In the genomic region with DNA sequence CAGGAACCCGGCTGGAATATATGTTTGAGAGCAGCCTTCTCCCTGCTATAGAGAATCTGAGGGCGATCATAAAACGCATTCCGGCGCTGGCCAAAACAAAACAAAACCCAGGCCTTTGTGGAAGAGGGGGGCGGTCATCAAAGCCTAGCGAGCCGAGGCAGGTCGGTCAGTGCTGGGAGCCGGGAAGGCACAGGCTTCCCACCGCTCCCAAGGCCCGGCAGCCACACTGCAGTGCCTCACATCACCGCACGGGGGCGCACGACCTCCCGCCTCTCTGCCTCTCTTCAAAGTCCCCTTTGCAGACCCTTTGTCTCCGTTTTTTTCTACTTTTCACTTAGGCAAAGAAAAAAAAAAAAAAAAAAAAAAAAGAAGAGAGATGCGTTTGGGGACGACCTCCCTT, we compare ENCODE assay signal across 8 mouse cellular contexts. TPM values are rescaled to one million over a fixed set of nuclear protein-coding genes. Genes with fewer than 3 reads are reported as not detected.
DNase-seq lines count a peak whose midpoint lies in the region; ATAC-seq and TF ChIP-seq lines count a peak whose summit lies in the region.

No protein-coding gene starts in this region.

- no peak for TF ChIP-seq POLR2A in testis, adult 2 months (IDR thresholded peaks at IDR 0.05; ENCODE audit: control insufficient read depth, low read depth, low read length)

- H3K4me1 ChIP-seq in intestine, embryonic 16.5 days (ENCODE audit: control insufficient read depth, insufficient read depth, low read length) = no peaks in the 10 kb centered on the region
- H3K4me1 ChIP-seq in limb, embryonic 12.5 days (replicated peaks) = peaks cover 14% of the 10 kb centered on the region; the same call in 1 of the 2 replicates
- H3K4me1 ChIP-seq in midbrain, embryonic 15.5 days = peaks cover 6% of the 10 kb centered on the region; the same call in 1 of the 2 replicates
- H3K4me1 ChIP-seq in testis, adult 2 months (ENCODE audit: control insufficient read depth, insufficient read depth, low read length) = peaks cover 2% of the 10 kb centered on the region; the same call in 1 of the 2 replicates

- H3K4me3 ChIP-seq in intestine, embryonic 16.5 days (ENCODE audit: low read length) = no peak overlapping the region
- peak overlapping the region; percentile 21; the same call in 1 of the 2 replicates for H3K4me3 ChIP-seq in limb, embryonic 12.5 days (replicated peaks)
- H3K4me3 ChIP-seq in midbrain, embryonic 15.5 days = no peak overlapping the region
- H3K4me3 ChIP-seq in testis, adult 2 months (ENCODE audit: control insufficient read depth, low read depth, low read length) = peak overlapping the region; percentile 21; the same call in 1 of the 2 replicates

- H3K4me2 ChIP-seq in intestine, embryonic 16.5 days (ENCODE audit: low read depth, low read length) = 0 out of 2 replicates have a peak overlapping the region, but pooled peaks have one; percentile 20
- H3K4me2 ChIP-seq in limb, embryonic 12.5 days = peak overlapping the region; percentile 55
- peak overlapping the region; percentile 37 for H3K4me2 ChIP-seq in midbrain, embryonic 15.5 days

- H3K36me3 ChIP-seq in intestine, embryonic 16.5 days (ENCODE audit: control insufficient read depth, insufficient read depth, low read length) = no peaks in the 10 kb centered on the region
- no peaks in the 10 kb centered on the region for H3K36me3 ChIP-seq in limb, embryonic 12.5 days
- H3K36me3 ChIP-seq in midbrain, embryonic 15.5 days (replicated peaks) = no peaks in the 10 kb centered on the region
- H3K36me3 ChIP-seq in testis, adult 2 months (ENCODE audit: control insufficient read depth, insufficient read depth, low read length) = no peaks in the 10 kb centered on the region

- H3K27me3 ChIP-seq in intestine, embryonic 16.5 days (replicated peaks; ENCODE audit: control insufficient read depth, insufficient read depth, low read length) = no peaks in the 10 kb centered on the region
- peaks cover 6% of the 10 kb centered on the region for H3K27me3 ChIP-seq in limb, embryonic 12.5 days
- peaks cover 14% of the 10 kb centered on the region for H3K27me3 ChIP-seq in midbrain, embryonic 15.5 days (replicated peaks)
- H3K27me3 ChIP-seq in testis, adult 2 months (ENCODE audit: control insufficient read depth, insufficient read depth, low read length) = no peaks in the 10 kb centered on the region

- no peak overlapping the region for H3K27ac ChIP-seq in intestine, embryonic 16.5 days (ENCODE audit: low read length)
- peak overlapping the region; percentile 41; the same call in 1 of the 2 replicates for H3K27ac ChIP-seq in limb, embryonic 12.5 days
- H3K27ac ChIP-seq in midbrain, embryonic 15.5 days = no peak overlapping the region
- no peak overlapping the region for H3K27ac ChIP-seq in testis, adult 2 months (ENCODE audit: control insufficient read depth, insufficient read depth, low read depth, low read length)

- TF ChIP-seq CTCF in testis, adult 2 months (IDR thresholded peaks at IDR 0.05; ENCODE audit: control insufficient read depth, insufficient read depth, insufficient replicate concordance, low read depth, low read length) = peak; percentile 98

- H3K9ac ChIP-seq in intestine, embryonic 16.5 days (ENCODE audit: low read depth, low read length) = peak overlapping the region; percentile 12; the same call in 1 of the 2 replicates
- 0 out of 2 replicates have a peak overlapping the region, but pooled peaks have one; percentile 27 for H3K9ac ChIP-seq in limb, embryonic 12.5 days (replicated peaks)
- H3K9ac ChIP-seq in midbrain, embryonic 15.5 days = 0 out of 2 replicates have a peak overlapping the region, but pooled peaks have one; percentile 18

- ATAC-seq in cerebellum, adult (ENCODE audit: insufficient number of reproducible peaks, low FRiP score, low TSS enrichment) = no peak
- ATAC-seq in frontal cortex, adult (ENCODE audit: low TSS enrichment) = 0 out of 2 replicates have a peak, but pooled peaks have one; percentile 32
- ATAC-seq in intestine, embryonic 16.5 days = peak; percentile 25; the same call in 1 of the 2 replicates
- 0 out of 2 replicates have a peak, but pooled peaks have one; percentile 33 for ATAC-seq in limb, embryonic 12.5 days (ENCODE audit: insufficient number of reproducible peaks, insufficient read depth, low FRiP score, low TSS enrichment, low read depth)
- 0 out of 2 replicates have a peak, but pooled peaks have one; percentile 48 for ATAC-seq in midbrain, embryonic 15.5 days (replicated peaks)

- DNase-seq in cerebellum, adult 11 months = peak; percentile 30
- peak; percentile 88 to 90 for DNase-seq in cerebellum, postnatal 10 days

- 3% methylated on average over 20 of the region's 20 CpGs for WGBS in intestine, embryonic 16.5 days
- WGBS in limb, embryonic 12.5 days = under 1% methylated on average over 20 of the region's 20 CpGs
- under 1% methylated on average over 20 of the region's 20 CpGs for WGBS in midbrain, embryonic 15.5 days

- no peaks in the 10 kb centered on the region for H3K9me3 ChIP-seq in intestine, embryonic 16.5 days (ENCODE audit: control insufficient read depth, low read length)
- no peaks in the 10 kb centered on the region for H3K9me3 ChIP-seq in limb, embryonic 12.5 days
- no peaks in the 10 kb centered on the region for H3K9me3 ChIP-seq in midbrain, embryonic 15.5 days

RNA-seq across cellular contexts. Expression of gene Trim29, which starts 23.8 kb away (rescaled TPM):
- polyA plus RNA-seq in intestine, embryonic 16.5 days (2015; fragmentation: Nextera tagmentation; extraction: Ambion mirVana) = 0.87 and 1.0 TPM in 2 replicates
- polyA plus RNA-seq in limb, embryonic 12.5 days (2016; fragmentation: Nextera tagmentation; extraction: Ambion mirVana) = 10.9 and 11.1 TPM in 2 replicates
- polyA plus RNA-seq in midbrain, embryonic 15.5 days (2015; fragmentation: Nextera tagmentation; extraction: Ambion mirVana) = 0.62 TPM in 1 of 2 replicates, not detected in the other
- 0.19 and 0.26 TPM in 2 replicates for polyA plus RNA-seq in testis, adult 2 months (2012; rRNA removed)

RNA-seq across cellular contexts. Expression of gene Oaf, which starts 47.2 kb away (rescaled TPM):
- 11.8 and 44.1 TPM in 2 replicates for polyA plus RNA-seq in intestine, embryonic 16.5 days (2015; fragmentation: Nextera tagmentation; extraction: Ambion mirVana)
- 100 and 102 TPM in 2 replicates for polyA plus RNA-seq in limb, embryonic 12.5 days (2016; fragmentation: Nextera tagmentation; extraction: Ambion mirVana)
- polyA plus RNA-seq in midbrain, embryonic 15.5 days (2015; fragmentation: Nextera tagmentation; extraction: Ambion mirVana) = 5.1 and 6.4 TPM in 2 replicates
- polyA plus RNA-seq in testis, adult 2 months (2012; rRNA removed) = 2.0 and 3.7 TPM in 2 replicates

Comparison
In these comparisons a context has a peak if more than half of its experiments do, and no peak if none do; other contexts are left out.
1. H3K4me3 ChIP-seq: peak in limb, embryonic 12.5 days (single experiment) and testis, adult 2 months (single experiment); none in intestine, embryonic 16.5 days (single experiment) and midbrain, embryonic 15.5 days (single experiment).
2. Peak in every context shown above with its lines, with median percentiles within 50 percentile points of each other: H3K4me2 ChIP-seq and H3K9ac ChIP-seq.